Mouse (Mus musculus) G1E (cell line): ENCODE measurements around the gene Sv2c. TPM values are rescaled to one million over a fixed set of nuclear protein-coding genes. Genes with fewer than 3 reads are reported as not detected.

Source experiments
- ATAC-seq: 2 replicates; pipeline ENCODE4 v1.8.0; 2016; ENCODE audit warnings: mild to moderate bottlenecking; ENCODE audit not compliant: insufficient number of reproducible peaks, poor library complexity, low FRiP score, severe bottlenecking; ENCODE audit errors: extremely low read depth
- DNase-seq: peaks from one replicate; pipeline ENCODE4 v3.0.0; 2012; ENCODE audit warnings: low spot score
- H3K27me3 ChIP-seq: 2 replicates; pipeline ENCODE4 v1.6.1; 2012; ENCODE audit warnings: mild to moderate bottlenecking, low read length, inconsistent platforms; ENCODE audit not compliant: insufficient read depth
- H3K36me3 ChIP-seq: replicated peaks from 2 replicates; pipeline ENCODE3; 2012; ENCODE audit warnings: mild to moderate bottlenecking, inconsistent platforms
- H3K4me1 ChIP-seq: 2 replicates; pipeline ENCODE4 v1.6.1; 2012; ENCODE audit warnings: low read depth, low read length, inconsistent platforms, mixed read lengths; ENCODE audit not compliant: insufficient read depth
- H3K4me3 ChIP-seq: 2 replicates; pipeline ENCODE4 v1.5.1; 2012; ENCODE audit warnings: low read depth, mild to moderate bottlenecking, inconsistent platforms, low read length, moderate library complexity, mixed read lengths
- H3K9me3 ChIP-seq: replicated peaks from 2 replicates; pipeline ENCODE4 v1.6.1; 2012; ENCODE audit warnings: inconsistent platforms
- CTCF ChIP-seq: IDR thresholded peaks from 2 replicates; pipeline ENCODE4 v1.5.1; 2012; ENCODE audit warnings: low read depth, low read length, inconsistent platforms, mixed read lengths
- GATA1 ChIP-seq: IDR thresholded peaks from 2 replicates; pipeline ENCODE4 v1.6.1; 2012; ENCODE audit warnings: borderline replicate concordance, low read length, inconsistent platforms, mixed read lengths
- GATA2 ChIP-seq: IDR thresholded peaks from 2 replicates; pipeline ENCODE4 v1.6.1; 2012; ENCODE audit warnings: low read depth, low read length, inconsistent platforms, borderline replicate concordance
- POLR2AphosphoS5 ChIP-seq: IDR thresholded peaks from 2 replicates; pipeline ENCODE4 v1.6.1; 2012; ENCODE audit warnings: low read depth, low read length, inconsistent platforms; ENCODE audit not compliant: insufficient replicate concordance
- TAL1 ChIP-seq: conservative IDR thresholded peaks from 2 replicates; pipeline ENCODE4 v1.6.1; 2012; ENCODE audit warnings: low read depth, low read length, inconsistent platforms, mixed read lengths
- polyA plus RNA-seq: library from polyadenylated mRNA; stranded (reverse); fragments of >175 nt; gene quantifications from 2 replicates; pipeline ENCODE4 v1.2.3, GENCODE M21; 2012
- total RNA-seq, 2 experiments: library from RNA; stranded (forward) in 1 of 2; stranded (reverse) in 1 of 2; fragments of 200-1000 nt in 1 of 2; fragments of >200 nt in 1 of 2; fragmentation: Nextera tagmentation in 1 of 2; gene quantifications; 2 replicates each; pipeline ENCODE4 v1.2.3; 2014 to 2017

The Sv2c gene
- total and polyA plus RNA-seq, 3 experiments = 0.02 to 0.49 (median 0.45) TPM

DNA sequence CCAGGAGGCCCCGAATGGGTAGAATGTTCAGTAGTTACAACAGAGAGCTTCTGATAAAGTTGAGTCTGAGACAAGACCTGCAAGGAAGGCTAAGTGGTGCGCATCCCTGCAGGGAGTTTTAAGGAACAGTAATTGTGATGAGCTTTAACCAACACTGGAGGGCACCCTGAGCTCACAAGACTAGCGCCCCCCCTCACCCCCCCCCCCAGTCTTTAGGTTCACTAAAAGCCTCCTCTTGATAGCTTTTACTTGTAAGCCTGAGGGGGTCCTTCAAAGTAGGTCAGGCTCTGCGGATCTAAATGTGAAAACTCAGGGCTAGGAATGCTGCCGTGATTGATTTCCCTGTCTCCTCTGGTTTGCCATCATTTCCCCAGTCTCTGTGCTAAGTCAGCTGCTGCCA, 129.9 kb downstream of the Sv2c start:
- Histone ChIP-seq H3K9me3 (no peaks in the 10 kb centered on the region), H3K36me3 (no peaks in the 10 kb centered on the region), H3K4me3 (no peak overlapping the region), H3K27me3 (peaks cover 8% of the 10 kb centered on the region; the same call in 1 of the 2 replicates), H3K4me1 (no peaks in the 10 kb centered on the region)
- TF ChIP-seq POLR2AphosphoS5 = no peak
- TF ChIP-seq GATA2 = no peak
- ATAC-seq (no peak), DNase-seq (no peak)

DNA sequence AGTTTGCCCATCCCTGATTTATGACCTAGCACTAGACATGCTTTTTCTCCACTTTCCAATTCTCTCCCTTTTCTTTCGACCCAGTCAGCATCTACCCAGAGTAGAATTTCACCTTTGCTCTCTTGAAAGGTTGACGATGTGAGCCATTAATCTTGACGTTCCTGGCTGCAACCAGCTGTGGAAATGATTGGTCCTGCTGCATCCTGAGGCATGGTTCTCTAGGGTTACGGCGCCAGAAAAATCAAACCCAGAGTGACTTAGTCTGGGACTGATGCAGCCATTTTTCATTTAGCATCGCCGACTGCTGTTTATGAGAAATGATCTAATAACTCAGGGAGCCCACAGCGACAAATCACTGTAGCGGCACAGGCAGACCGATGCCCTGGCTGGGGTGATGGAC, 133.0 kb downstream of the Sv2c start:
- no peak for DNase-seq
- Histone ChIP-seq H3K9me3 (no peaks in the 10 kb centered on the region; the same call in 1 of the 2 replicates), H3K36me3 (no peaks in the 10 kb centered on the region), H3K4me3 (no peak overlapping the region), H3K27me3 (peaks cover 3% of the 10 kb centered on the region; the same call in 1 of the 2 replicates), H3K4me1 (no peaks in the 10 kb centered on the region)
- no peak for ATAC-seq
- no peak for TF ChIP-seq POLR2AphosphoS5
- TF ChIP-seq CTCF = no peak
- no peak for TF ChIP-seq GATA1
- no peak for TF ChIP-seq TAL1

DNA sequence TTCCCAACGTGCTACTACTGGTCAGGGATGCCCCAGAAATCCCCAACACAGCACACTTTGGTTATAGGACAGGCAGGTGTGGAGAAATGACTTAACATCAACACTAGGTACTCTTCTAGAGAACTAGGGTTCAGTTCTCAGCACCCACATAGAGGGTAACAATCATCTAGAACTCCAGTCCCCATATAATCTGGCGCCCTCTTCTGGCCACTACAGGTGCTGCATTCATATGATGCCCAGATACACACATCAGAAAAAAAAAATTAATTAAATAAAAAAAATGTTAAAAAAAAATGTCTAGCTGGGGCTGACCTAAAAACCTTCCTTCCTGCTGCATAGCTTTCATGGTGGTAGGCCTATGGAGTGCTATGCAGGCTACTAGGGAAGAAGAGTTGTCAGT, 135.1 kb downstream of the Sv2c start:
- Histone ChIP-seq H3K4me1 (no peaks in the 10 kb centered on the region), H3K4me3 (no peak overlapping the region), H3K27me3 (no peaks in the 10 kb centered on the region; the same call in 1 of the 2 replicates), H3K9me3 (no peaks in the 10 kb centered on the region; the same call in 1 of the 2 replicates), H3K36me3 (no peaks in the 10 kb centered on the region)
- no peak for DNase-seq
- ATAC-seq = no peak
- TF ChIP-seq GATA1 (no peak), GATA2 (no peak), POLR2AphosphoS5 (no peak), CTCF (no peak), TAL1 (no peak)

DNA sequence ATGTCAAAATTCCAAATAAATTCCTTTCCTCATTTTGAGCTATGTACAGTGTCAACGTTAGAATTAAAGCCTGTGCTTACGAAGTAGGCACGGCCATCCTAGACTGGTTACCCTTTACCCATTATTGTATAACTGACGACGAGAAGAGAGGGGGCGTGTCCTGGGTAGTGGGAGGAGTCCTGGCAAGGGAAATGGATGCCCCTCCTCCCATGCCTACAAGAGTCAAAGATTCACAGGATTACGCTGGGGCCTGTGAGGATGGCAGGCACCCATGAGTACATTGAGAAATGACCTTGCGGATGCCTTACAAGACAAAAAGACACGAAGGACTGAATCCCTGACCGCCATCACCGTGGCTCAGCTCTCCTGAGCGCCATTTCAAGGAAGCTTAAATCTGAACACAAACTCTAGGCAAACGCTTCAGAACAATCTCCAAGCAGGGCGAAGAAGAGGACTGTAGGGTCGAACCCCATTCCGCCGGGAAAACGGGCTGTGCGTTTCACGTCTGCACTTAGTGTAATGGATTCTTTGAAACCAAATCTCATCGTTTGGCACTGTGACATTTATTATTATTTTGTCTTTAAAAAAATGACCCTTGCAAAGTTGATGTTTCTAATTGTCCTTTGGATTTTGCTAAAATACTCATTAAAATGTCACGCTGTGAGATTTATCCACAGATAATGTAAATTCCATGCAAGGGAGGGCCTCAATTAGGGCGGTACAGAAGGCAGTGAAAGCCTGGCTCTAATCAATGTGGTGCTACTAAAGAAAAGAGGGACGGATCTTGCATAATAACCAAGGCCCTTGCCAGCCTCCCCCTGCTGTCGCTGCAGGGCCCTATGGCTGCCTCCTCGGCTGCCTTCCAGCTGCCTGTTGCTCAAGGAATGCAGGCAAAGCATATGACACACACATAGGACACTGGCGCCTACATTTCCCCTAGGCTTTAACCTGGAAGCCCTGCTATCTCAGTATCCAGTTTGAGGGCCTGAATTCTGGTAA, 137.4 kb downstream of the Sv2c start:
- DNase-seq = no peak
- H3K36me3 ChIP-seq = no peaks in the 10 kb centered on the region
- ATAC-seq = no peak

DNA sequence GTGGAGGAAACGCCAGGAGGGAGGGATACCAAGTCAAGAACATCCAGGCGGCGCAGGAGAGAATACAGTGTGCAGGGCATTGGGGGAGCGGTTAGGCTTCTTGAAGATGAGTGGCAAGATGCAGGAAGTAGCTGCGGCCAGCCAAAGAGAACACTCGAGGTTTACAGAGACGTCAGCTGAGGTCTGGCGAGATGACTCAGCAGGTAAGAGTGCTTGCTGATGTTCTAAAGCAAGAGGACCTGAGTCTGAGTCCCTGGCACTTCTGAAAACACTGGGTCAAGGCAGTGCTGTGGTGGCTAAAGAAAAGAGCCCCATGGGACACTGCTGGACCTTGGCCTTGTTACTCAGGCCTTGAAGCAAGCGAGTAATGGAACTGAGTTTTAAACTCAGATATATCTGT, 144.2 kb downstream of the Sv2c start:
- ATAC-seq (no peak), DNase-seq (no peak)
- Histone ChIP-seq H3K27me3 (peaks cover 10% of the 10 kb centered on the region), H3K4me1 (peaks cover 10% of the 10 kb centered on the region), H3K4me3 (no peak overlapping the region), H3K36me3 (no peaks in the 10 kb centered on the region), H3K9me3 (no peaks in the 10 kb centered on the region)
- no peak for TF ChIP-seq POLR2AphosphoS5
- no peak for TF ChIP-seq TAL1
- TF ChIP-seq CTCF = no peak
- no peak for TF ChIP-seq GATA1
- TF ChIP-seq GATA2 = no peak

More for the DNA sequence above, 137.4 kb downstream of the Sv2c start:
- no peak for TF ChIP-seq GATA1
- TF ChIP-seq TAL1 = no peak
- TF ChIP-seq CTCF = no peak
- no peak for TF ChIP-seq POLR2AphosphoS5
- TF ChIP-seq GATA2 = no peak
- H3K4me1 ChIP-seq = no peaks in the 10 kb centered on the region
- H3K27me3 ChIP-seq = peaks cover 5% of the 10 kb centered on the region; the same call in 1 of the 2 replicates
- no peak overlapping the region for H3K4me3 ChIP-seq
- no peaks in the 10 kb centered on the region; the same call in 1 of the 2 replicates for H3K9me3 ChIP-seq

DNA sequence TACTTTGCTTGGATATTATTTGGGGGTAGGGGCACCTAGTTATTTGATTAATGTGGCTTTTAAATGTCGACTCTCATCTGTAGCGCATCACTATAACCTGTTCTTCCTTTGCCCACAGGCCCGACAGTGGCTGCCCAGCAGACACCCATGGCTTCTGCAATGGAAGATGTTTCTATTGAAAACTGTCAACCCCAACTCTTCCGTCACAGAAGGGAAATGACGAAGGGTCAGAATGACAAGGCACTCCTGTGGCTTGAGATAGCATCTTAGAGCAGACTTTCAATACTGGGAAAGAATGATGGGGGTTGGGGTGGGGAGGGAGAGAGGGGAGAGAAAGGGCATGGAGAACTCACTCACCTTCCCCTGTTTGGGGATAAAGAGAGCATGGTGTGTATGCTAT, 145.2 kb downstream of the Sv2c start:
- peaks cover 10% of the 10 kb centered on the region for H3K4me1 ChIP-seq
- H3K27me3 ChIP-seq = peaks cover 15% of the 10 kb centered on the region
- no peak overlapping the region for H3K4me3 ChIP-seq
- DNase-seq (no peak), ATAC-seq (no peak)
- H3K9me3 ChIP-seq = no peaks in the 10 kb centered on the region
- no peak for TF ChIP-seq GATA2
- TF ChIP-seq TAL1 = no peak
- TF ChIP-seq POLR2AphosphoS5 = no peak
- no peak for TF ChIP-seq CTCF
- TF ChIP-seq GATA1 = no peak
- H3K36me3 ChIP-seq = no peaks in the 10 kb centered on the region
